Mouse (Mus musculus): ENCODE measurements around the gene Gm5127.

- TF ChIP-seq CTCF (conservative IDR thresholded peaks at IDR 0.05; ENCODE audit: low read length) (no peak), POU5F1 (IDR thresholded peaks at IDR 0.05; ENCODE audit: borderline replicate concordance, low read length) (no peak), NANOG (IDR thresholded peaks at IDR 0.05; ENCODE audit: borderline replicate concordance, low read length) (no peak)
These were observed 20.4 kb downstream of the Gm5127 start, which contains the start of gene Cysltr1 for GRCm38 (mm10) chrX:106603386-106603785.

Data from E14TG2a.4 (cell line).